Mouse (Mus musculus) embryo, embryonic 10.5 days (tissue): ENCODE measurements around the gene Nr4a3.

Source experiments
- DNase-seq: peaks from one replicate; pipeline ENCODE4 v3.0.0-alpha.2; 2015; ENCODE audit warnings: low spot score

The Nr4a3 gene

DNA sequence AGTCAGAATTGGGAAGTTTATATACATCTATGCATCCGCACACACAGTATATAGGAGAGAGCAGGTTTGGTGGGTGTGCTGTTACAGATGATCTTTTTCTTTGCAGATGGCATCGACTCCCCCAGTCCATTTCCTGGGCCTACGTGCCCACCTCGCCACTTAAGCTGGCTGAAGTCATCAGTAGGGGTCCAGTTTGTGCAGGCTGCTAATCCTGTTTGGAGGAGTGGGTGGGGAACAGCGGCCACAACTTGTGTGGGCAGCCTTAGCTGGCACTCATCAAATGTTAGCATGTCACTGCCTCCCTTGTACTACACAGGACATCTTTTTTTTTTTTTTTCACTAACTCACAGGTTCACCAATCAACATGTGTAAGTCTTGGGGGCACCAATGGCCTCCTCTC lies 5.5 kb downstream of the Nr4a3 start:
- DNase-seq: no peak

- peak; percentile 12 for DNase-seq
These were observed 6.2 kb downstream of the Nr4a3 start for GRCm38 (mm10) chr4:48051086-48051673.

DNA sequence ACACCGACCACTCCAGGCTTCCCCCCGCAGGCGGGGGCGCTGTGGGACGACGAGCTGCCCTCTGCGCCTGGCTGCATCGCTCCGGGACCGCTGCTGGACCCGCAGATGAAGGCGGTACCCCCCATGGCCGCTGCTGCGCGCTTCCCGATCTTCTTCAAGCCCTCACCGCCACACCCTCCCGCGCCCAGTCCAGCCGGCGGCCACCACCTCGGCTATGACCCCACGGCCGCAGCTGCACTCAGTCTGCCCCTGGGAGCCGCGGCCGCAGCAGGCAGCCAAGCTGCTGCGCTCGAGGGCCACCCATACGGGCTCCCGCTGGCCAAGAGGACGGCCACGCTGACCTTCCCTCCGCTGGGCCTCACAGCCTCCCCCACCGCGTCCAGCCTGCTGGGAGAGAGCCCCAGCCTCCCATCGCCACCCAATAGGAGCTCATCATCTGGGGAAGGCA lies 6.7 kb downstream of the Nr4a3 start:
- peak; percentile 44 for DNase-seq

DNA sequence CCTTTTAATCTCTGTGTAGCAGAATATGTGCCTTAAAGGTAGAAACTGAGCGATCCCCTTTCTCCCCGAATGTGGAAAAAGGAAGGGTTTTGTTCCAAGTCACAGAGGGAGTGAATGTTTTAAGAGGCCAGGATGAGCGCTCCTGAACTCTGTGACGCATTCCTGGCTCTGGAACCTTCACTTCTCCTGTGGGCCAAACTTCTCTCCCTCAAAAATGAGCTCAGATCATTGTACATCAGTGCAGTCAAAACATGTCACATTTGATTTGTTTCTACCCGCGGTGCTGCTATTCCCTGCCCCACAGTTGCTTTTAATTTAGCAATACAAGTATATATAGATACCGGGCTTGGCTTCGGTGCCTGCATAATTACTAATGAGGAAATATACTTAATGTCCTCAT lies 16.8 kb downstream of the Nr4a3 start:
- no peak for DNase-seq

GRCm38 (mm10) chr4:48064311-48064710 lies 19.4 kb downstream of the Nr4a3 start:
- no peak for DNase-seq

DNA sequence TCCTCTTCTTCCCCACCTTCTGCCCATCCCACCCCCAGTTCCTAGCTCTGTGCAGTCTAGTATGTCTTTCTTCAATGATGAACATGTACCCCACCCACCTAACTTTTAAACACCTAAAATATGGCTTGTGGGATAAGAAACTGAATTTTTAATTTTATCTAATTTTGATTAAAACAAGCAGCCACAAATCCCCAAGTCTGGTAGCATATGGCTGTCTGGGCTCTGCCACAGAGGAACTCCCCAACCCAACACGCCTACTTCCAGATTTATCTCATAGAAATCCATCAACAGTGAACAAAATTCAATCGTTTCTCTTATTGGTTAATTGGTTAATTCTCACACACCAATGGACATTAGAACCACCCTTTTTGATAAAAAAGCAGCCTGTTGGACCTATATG lies 21.7 kb downstream of the Nr4a3 start:
- DNase-seq: no peak

DNA sequence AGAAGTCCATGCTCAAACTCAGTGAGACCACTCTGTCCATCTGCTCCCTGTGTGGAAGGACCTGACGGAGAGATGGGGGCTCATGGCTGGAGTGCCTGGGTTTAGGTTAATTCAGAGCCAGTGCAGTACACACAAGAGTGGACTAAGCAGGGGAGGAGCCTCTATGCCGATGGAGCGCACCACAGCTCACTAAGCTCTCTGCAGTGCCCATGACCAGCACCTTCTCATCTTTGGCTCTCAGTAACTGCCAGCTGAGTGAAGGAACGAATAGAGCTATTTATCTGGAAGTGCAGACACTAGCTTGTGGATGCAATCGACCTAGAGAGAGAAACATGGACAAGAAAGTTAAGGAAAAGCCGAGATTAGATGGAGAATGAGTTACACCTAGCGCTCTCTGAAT lies 24.2 kb downstream of the Nr4a3 start:
- DNase-seq: no peak

DNA sequence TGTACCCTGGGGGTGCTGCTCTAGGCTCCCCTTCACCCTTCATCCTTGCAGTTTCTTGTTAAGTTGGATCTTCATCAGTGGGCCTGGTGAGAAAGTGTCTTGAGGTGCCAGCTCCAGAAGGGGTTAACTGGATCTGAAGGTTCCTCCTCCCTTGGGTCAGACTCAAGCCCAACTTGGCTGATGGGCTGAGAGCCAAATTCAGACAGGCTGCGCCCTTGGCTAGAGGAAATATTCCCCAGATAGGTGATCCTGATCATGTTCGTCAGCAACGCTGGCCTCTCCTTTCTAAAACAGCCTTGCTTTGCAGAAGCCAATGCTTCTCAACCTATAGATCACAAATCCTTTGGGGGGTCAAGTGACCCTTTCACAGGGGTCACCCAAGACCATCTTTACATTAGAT lies 27.1 kb downstream of the Nr4a3 start:
- DNase-seq: no peak

DNA sequence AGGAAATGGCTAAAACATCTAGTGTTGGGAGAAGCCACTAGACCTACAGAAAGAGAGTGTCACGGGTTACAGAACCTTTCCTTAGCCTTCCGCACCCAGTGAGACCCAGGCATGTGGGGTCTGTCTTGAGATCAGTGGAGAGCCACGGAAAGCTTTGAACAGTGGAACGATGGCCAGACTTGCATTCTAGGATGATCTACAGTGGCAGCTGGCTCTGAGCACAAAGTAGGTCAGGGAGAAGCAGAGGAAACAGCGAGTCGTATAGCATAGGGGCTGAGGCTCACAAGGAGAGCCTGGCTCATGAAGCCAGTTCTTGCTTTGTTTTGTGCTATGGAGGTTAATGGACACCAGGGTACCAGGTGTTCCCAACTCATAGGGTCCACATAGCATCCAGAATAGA lies 28.4 kb downstream of the Nr4a3 start:
- DNase-seq: no peak

DNA sequence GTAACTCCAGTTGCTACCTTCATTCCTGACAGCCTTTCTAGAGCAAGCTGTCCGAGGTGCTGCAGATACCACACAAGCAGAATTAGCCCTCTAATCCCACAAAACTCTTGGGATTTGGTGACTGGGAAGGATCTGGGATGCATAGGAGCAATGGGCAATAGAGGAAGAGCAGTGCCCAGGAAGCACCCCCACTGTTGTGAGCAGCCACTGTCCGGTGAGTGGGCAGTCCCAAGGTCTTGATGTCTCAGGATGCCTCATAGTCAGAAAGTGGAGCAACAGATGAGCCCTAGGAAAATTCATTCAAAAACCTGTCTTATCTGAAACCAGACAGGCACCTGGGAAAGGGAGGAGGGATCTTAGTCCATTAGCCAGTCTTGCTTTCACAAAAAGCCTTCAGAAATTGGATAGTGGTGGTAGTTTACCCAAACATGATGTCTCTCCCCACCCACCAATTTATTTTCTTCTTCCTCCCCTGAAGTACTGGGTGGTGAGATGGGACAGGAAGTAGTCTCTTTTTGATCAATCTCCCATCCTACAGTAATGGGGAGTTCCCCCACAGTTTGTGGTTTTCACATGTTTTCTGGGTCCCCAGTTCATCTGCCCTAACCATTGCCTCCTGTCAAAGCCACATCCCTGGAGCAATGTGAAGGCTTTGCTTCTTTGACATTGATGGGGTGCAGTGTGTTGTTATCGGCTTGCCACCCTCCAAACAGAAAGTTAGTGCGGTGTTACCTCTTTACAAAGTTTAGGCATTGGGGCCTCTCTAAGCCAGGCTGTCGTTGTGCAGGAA lies 29.7 kb downstream of the Nr4a3 start:
- DNase-seq: no peak

GRCm38 (mm10) chr4:48076693-48077471 lies 31.9 kb downstream of the Nr4a3 start:
- DNase-seq: no peak

DNA sequence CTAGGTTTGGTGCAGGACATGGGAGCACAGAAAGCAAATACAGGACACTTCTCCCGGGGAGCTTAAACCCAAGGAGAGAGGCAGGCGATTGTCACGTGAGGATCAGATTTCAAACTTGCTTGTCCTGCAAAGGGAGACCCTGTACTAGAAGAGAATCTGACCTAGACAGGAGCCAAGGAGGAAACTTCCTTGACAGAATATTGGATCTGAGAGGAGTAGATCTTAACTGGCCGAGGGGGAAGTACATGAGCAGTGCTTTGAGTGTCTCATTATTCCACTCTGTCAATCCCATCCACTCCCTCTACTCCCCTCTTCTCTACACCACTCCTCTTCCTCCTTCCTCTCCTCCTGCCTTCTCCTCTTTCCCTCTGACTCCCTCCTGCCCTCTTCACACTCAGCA lies 33.3 kb downstream of the Nr4a3 start:
- DNase-seq: peak; percentile 45

- DNase-seq: peak; percentile 12
These were observed 34.5 kb downstream of the Nr4a3 start for GRCm38 (mm10) chr4:48079285-48080039.

DNA sequence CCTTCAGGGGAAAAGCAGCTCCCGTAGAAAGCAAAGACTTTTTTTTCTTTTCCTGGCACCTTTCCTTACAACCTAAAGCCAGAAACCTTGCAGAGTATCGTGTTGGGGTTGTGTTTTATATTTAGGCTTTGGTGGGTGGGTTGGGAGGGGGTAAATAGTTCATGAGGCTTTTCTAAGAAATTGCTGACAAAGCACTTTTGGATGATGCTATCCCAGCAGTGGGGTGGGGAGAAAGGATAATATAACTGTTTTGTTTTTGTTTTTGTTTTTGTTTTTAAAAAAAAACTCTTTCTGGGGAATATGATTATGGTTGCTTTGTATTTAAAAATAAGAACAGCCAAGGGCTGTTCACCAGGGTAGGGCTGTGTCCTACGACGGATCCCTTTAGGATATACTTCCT lies 38.5 kb downstream of the Nr4a3 start:
- no peak for DNase-seq

DNA sequence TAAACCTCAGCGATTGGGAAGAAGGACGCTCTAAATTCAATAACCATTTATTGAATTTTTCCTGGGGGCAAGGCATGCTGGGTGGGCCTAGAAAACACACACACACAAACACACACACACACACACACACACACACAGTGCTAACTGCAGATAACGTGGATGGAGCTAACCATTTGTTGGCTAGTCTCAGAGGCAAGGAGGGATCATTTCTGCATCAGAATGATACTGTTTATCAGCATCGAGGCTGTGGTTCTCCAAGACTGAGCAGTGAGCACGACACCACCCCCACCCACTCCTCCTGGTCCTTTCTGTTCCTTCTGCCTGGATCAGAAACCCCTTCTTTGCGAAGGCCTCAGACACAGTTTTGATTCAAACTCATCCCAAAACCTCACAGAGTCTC lies 41.7 kb downstream of the Nr4a3 start:
- no peak for DNase-seq

- DNase-seq: no peak
These were observed 42.5 kb downstream of the Nr4a3 start for GRCm38 (mm10) chr4:48087497-48087896.

DNA sequence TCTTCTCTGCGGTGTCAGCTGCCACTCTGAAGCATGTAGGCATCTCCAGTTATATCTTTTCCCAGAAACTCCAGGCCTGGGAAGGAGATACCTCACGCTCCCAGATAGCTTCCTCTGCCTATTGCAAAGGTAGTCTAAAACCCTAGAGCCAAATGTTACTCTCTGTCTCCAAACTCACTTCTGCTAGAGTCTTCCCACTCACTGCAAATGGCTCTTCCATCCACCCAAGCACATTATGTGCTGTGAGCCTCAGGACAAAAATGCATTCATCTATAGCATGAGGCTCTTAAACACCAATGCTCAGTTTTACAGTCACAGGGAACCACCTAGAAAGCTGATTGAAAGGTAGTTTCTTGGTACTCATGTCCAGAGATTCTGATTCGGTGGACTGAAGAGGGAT lies 48.3 kb downstream of the Nr4a3 start:
- DNase-seq: no peak

GRCm38 (mm10) chr4:48100217-48100616 lies 55.3 kb downstream of the Nr4a3 start:
- no peak for DNase-seq

DNA sequence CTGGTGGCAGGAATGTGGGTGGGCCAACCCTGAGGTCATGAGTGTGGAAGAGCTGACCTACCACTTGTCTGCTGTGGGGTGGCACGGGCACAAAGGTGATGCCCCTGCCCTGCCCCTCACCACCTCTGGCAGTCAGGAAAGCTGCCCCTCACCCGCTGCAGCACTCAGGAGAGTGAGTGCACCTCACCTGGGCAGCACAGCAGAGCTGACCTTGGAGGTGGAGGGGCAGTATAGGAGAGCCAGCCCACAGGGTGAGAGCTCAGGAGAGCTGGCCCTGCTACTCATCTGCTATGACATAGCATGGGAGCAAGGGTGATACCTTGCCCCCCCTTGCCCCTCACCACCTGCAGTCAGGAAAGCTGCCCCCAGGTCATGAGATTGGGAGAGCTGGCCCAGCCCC lies 57.0 kb downstream of the Nr4a3 start:
- no peak for DNase-seq

DNA sequence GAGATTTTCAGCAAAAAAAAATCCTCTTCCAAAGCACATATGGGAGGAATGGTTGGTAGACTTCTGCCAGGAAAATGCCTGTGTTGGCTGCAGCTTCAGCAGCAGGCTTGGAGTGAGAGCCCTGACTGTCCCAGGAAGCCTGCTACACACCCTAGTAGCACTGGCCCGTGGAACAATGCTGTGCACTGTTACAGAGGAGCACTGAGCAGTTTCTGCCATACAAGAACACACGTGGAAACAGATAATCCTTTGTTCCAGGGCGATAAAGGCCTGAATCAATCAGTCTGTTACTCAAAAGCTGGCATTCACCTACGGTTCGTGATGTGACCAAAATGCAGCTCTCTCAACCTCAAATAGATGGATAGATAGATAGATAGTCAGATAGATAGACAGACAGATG lies 60.4 kb downstream of the Nr4a3 start:
- DNase-seq: no peak

DNA sequence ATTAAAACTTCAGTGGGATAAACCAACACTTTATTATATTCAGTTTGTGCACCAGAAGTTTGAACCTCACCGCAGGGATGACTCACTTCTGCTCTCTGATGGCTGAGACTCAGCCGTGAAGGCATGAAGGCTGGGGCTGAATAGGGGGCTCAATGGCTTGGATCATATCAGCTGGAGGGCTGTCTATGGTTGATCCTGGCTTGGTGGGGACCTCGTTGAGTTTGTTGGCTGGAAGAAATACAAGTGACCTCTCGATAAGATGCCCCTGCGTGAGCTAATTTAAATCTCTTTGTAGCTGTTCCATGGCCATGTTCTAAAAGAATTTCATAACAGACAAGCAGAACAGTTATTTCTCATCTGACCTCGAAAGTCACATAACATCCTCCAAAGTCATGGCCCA lies 62.1 kb downstream of the Nr4a3 start:
- no peak for DNase-seq

- no peak for DNase-seq
These were observed 63.6 kb downstream of the Nr4a3 start for GRCm38 (mm10) chr4:48108591-48108990.
